Mouse (Mus musculus) splenic B cell, adult 2 months (primary cell): ENCODE results near the gene Ganab.

Source experiments
- DNase-seq: peaks from one replicate; pipeline ENCODE4 v3.0.0-alpha.2; 2011; ENCODE audit warnings: low read depth, low spot score
- H3K27me3 ChIP-seq: 2 replicates; pipeline ENCODE4 v1.6.1; 2012; ENCODE audit warnings: mild to moderate bottlenecking, low read length, moderate library complexity, mixed read lengths; ENCODE audit not compliant: control insufficient read depth, poor library complexity, insufficient read depth, severe bottlenecking
- H3K36me3 ChIP-seq: 2 replicates; pipeline ENCODE4 v1.6.1; 2012; ENCODE audit warnings: mild to moderate bottlenecking, low read length, moderate library complexity, mixed read lengths; ENCODE audit not compliant: control insufficient read depth, poor library complexity, insufficient read depth, severe bottlenecking

The Ganab gene

DNA sequence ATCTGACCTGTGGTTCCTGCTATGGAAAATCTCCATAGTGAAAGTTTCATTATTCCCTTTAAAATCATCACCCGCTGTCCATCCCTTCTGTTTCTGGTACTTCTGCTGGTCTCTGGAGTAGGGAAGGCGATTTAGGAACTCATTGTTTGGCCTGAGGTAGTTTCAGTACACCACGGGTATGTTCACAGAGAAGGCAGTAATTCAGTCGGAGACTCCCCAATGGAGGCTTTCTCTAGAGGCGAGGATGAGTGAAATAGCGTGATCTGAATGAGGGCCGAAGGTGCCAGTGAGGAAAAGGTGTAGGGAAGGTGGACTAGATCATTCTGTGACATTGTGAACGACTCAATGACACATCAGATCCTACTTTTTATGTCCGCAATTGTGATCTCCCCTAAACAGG lies 56.3 kb downstream of the Ganab start:
- Histone ChIP-seq H3K27me3 (no peaks in the 10 kb centered on the region), H3K36me3 (peaks cover 22% of the 10 kb centered on the region)
- peak; percentile 19 for DNase-seq

DNA sequence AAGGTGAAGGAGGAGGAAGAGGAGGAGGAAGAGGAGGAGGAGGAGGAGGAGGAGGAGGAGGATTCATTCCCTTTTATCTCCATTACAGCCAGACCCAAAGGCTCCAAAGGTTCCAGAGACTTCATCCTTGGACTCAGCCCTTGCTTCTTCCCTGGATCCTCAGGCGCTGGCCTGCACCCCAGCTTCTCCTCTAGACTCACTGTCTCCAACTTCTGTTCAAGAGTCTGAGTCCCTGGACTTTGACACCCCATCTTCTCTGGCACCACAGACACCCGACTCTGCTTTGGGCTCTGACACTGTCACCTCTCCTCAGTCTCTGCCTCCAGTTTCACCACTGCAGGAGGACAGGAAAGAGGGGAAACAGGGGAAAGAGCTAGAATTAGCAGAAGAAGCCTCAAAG lies 64.4 kb downstream of the Ganab start:
- H3K27me3 ChIP-seq: no peaks in the 10 kb centered on the region

DNA sequence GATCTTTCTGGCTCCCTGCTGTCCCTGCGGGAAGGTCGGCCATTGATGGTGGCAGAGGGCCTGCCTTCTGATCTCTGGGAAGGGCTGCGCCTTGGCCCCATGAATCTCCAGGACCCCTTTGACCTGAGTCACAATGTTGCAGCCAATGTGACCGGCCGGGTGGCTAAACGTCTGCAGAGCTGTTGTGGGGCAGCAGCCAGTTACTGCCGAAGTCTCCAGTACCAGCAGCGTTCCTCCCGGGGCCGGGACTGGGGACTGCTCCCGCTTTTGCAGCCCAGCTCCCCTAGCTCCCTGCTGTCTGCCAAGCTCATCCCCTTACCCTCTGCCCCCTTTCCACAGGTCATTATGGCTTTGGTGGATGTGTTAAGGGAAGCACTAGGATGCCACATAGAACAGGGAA lies 67.2 kb downstream of the Ganab start:
- Histone ChIP-seq H3K36me3 (peaks cover 16% of the 10 kb centered on the region), H3K27me3 (no peaks in the 10 kb centered on the region)
- DNase-seq: no peak

More for the DNA sequence above, 64.4 kb downstream of the Ganab start:
- peaks cover 16% of the 10 kb centered on the region for H3K36me3 ChIP-seq
- no peak for DNase-seq

DNA sequence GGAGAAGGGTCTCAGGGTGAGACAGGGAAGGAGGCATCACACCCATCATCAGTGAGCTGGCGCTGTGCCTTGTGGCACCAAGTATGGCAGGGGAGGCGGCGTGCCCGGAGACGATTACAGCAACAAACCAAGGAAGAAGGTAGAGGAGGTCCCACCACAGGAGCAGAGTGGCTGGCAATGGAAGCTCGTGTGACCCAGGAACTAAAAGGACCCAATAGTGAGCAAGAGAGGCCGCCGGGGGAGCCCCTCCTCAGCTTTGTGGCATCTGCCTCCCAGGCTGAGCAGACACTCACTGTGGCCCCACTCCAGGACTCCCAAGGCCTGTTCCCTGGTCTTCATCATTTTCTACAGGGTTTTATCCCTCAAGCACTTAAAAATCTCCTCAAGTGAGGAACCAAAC lies 67.9 kb downstream of the Ganab start:
- no peak for DNase-seq
- peaks cover 17% of the 10 kb centered on the region for H3K36me3 ChIP-seq
- H3K27me3 ChIP-seq: no peaks in the 10 kb centered on the region

DNA sequence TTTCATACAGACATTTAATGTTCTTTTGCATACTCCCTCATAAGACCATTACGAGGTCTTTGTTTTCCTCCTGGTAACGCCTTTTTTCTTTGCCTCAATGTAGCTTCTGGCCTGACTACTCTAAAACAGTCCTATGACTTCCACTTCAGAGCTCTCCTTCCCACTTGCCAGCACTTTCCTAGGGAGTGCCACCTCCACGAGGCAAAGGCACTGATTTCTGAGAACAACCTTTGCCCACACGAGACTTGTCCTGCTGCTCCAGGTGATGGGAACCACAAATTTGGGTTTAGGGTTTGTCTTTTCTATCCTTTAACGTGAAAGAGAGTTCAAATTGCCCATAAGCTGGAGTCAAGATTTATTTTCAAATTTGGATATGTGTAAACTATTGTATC lies 68.3 kb downstream of the Ganab start:
- Histone ChIP-seq H3K36me3 (peaks cover 18% of the 10 kb centered on the region), H3K27me3 (no peaks in the 10 kb centered on the region)
- no peak for DNase-seq
